Mouse (Mus musculus): ENCODE results near the gene Mgst2.

Mgst2 gene

GRCm38 (mm10) chr3:51654303-51655055 lies 5.7 kb upstream of the Mgst2 start:
- CTCF ChIA-PET = no interaction called here

- CTCF ChIA-PET = no interaction called here
Measured at GRCm38 (mm10) chr3:51659415-51659814, 745 bp upstream of the Mgst2 start.

- CTCF ChIA-PET = interaction anchor here (0.6 kb wide), 1 partner anchor 444 kb away, joined by 4 read pairs; the partner anchor contains the start of gene Maml3
Measured at GRCm38 (mm10) chr3:51660821-51661276, 689 bp downstream of the Mgst2 start.

- CTCF ChIA-PET = interaction anchor here (0.6 kb wide), 1 partner anchor 444 kb away, joined by 4 read pairs; the partner anchor contains the start of gene Maml3
Measured at GRCm38 (mm10) chr3:51661376-51661775, 1.2 kb downstream of the Mgst2 start.

GRCm38 (mm10) chr3:51661880-51662550 lies 1.9 kb downstream of the Mgst2 start:
- CTCF ChIA-PET = interaction anchor here (0.7 kb wide), 1 partner anchor 474 kb away, joined by 3 read pairs; no protein-coding TSS in a partner anchor

- CTCF ChIA-PET = interaction anchor here (0.7 kb wide), 1 partner anchor 474 kb away, joined by 3 read pairs; no protein-coding TSS in a partner anchor
Measured at GRCm38 (mm10) chr3:51662557-51662956, 2.4 kb downstream of the Mgst2 start.

- CTCF ChIA-PET = no interaction called here
Measured at GRCm38 (mm10) chr3:51668607-51669006, 8.4 kb downstream of the Mgst2 start.

GRCm38 (mm10) chr3:51670414-51671070 lies 10.4 kb downstream of the Mgst2 start:
- CTCF ChIA-PET = interaction anchor here (0.7 kb wide), 1 partner anchor 55 kb away, joined by 3 read pairs; no protein-coding TSS in a partner anchor

- CTCF ChIA-PET = interaction anchor here (0.7 kb wide), 1 partner anchor 56 kb away, joined by 3 read pairs; no protein-coding TSS in a partner anchor
Measured at GRCm38 (mm10) chr3:51671071-51671469, 10.9 kb downstream of the Mgst2 start.

- CTCF ChIA-PET = no interaction called here
Measured at GRCm38 (mm10) chr3:51672631-51673030, 12.5 kb downstream of the Mgst2 start.

- CTCF ChIA-PET = no interaction called here
Measured at GRCm38 (mm10) chr3:51673408-51674086, 13.4 kb downstream of the Mgst2 start.

GRCm38 (mm10) chr3:51674963-51675362 lies 14.8 kb downstream of the Mgst2 start:
- CTCF ChIA-PET = no interaction called here

GRCm38 (mm10) chr3:51685539-51685938 lies 25.4 kb downstream of the Mgst2 start:
- CTCF ChIA-PET = no interaction called here

- CTCF ChIA-PET = no interaction called here
Measured at GRCm38 (mm10) chr3:51686316-51686715, 26.2 kb downstream of the Mgst2 start.

- CTCF ChIA-PET = no interaction called here
Measured at GRCm38 (mm10) chr3:51686791-51687190, 26.6 kb downstream of the Mgst2 start.

- CTCF ChIA-PET = no interaction called here
Measured at GRCm38 (mm10) chr3:51688725-51689124, 28.6 kb downstream of the Mgst2 start.

GRCm38 (mm10) chr3:51693196-51693595 lies 33.0 kb downstream of the Mgst2 start:
- CTCF ChIA-PET = no interaction called here

- CTCF ChIA-PET = no interaction called here
Measured at GRCm38 (mm10) chr3:51694576-51694975, 34.4 kb downstream of the Mgst2 start.

- CTCF ChIA-PET = no interaction called here
Measured at GRCm38 (mm10) chr3:51695713-51696112, 35.6 kb downstream of the Mgst2 start.

- CTCF ChIA-PET = no interaction called here
Measured at GRCm38 (mm10) chr3:51697931-51698330, 37.8 kb downstream of the Mgst2 start.

- CTCF ChIA-PET = interaction anchor here (0.5 kb wide), 1 partner anchor 260 kb away, joined by 3 read pairs; no protein-coding TSS in a partner anchor
Measured at GRCm38 (mm10) chr3:51700123-51700522, 40.0 kb downstream of the Mgst2 start.
